Mouse (Mus musculus) frontal cortex, postnatal 25 days (tissue): ENCODE measurements around the gene Slc22a12.

Source experiments
- DNase-seq, 2 experiments: peaks; one replicate each; pipeline ENCODE4 v3.0.0; 2022; ENCODE audit warnings: low spot score in 2 of 2

Gene Slc22a12

DNA sequence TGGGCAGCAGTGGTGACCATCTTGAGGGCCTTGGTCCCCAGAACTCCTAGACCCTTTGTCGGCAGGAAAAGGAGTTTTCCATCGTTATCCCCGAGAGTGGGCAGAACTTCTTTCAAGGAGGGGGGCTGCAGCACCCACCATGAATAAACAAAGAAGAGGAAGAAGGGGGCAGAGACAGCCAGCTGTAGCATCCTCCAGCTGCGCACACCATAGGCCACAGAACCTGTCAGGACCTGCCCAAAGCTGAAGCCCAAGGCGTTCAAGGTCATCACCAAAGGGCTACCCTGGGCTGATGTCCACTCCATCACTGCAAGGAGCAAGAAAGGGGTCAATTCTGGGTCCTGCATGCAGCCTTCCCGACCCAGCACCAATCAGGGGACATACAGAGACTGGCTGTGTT is 2.6 kb downstream of the Slc22a12 start:
- no peak for DNase-seq

DNA sequence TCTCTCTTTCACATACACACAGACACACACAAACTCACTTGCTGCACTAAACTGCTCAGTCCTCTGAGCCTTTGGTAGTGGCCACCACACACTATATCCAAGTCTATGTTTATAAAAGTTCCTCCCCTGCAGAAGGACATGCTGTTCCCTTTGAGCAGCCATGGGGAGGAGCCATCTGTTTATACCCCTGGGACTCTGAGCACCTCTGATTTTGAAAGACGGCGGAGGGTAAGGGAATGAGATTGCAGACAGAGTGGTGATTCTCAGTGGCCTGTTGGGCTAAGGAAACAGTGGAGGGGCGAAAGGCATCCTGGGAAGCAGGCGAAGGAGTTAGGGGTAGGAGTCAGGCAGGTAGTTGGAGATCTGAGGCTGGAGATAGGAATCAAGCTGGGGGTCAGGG is 3.2 kb downstream of the Slc22a12 start:
- no peak for DNase-seq

DNA sequence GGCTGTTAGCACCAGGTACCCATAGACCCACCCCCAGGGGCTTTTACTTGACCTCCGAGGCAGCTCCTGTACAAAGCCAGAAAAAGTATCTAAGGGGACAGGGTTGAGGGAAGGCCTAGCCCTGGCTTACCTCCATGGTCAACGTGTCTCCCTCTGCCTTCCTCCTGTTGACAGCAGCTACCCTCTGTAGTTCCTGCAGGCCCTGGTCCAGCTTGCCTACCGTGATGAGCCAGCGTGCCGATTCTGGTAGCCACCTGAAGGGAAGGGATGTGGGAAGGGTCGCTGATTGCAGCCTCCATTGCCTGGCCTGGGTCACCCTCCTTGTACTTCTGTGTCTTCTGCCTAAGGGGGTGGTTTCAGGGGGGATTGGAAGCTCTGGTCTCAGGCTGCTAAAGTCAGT is 4.3 kb downstream of the Slc22a12 start:
- no peak for DNase-seq

DNA sequence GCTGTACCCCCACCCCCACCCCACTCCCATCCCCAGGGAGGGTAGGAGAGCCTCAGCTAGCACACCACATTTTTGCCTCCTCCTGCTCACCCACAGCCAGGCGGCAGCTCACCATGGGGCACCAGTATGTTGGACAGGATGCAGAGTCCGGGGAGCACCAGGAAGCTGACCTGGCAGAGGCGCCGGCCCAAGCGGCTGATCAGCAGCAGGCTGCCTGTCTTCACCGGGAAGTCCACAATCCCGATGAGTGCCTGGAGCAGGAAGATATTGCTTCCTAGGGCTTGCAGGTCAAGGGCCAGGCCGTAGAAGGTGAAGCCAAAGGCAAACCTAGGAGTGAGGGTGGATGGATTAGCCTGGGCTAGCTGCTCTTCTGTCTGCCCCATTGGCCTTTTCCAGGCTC is 5.3 kb downstream of the Slc22a12 start:
- DNase-seq = no peak

DNA sequence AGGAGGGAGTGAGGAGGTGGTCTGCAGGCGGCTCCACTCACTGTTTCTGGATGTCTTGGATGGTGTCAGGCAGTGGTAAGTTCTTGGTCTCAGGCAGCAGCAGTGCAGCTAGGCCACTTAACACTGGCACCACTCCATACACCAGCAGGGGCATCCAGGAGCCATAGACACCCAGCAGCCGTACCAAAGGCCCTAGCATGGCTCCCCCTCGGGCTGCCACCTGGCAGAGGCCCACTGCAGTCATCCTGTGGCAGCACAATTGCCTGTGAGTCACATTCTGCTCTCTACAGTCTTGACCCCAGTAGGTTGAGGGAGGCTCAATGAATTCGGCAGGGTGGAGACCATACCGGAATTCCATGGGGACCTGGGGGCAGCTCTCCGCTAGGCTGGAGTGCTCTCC is 6.1 kb downstream of the Slc22a12 start:
- DNase-seq = no peak

DNA sequence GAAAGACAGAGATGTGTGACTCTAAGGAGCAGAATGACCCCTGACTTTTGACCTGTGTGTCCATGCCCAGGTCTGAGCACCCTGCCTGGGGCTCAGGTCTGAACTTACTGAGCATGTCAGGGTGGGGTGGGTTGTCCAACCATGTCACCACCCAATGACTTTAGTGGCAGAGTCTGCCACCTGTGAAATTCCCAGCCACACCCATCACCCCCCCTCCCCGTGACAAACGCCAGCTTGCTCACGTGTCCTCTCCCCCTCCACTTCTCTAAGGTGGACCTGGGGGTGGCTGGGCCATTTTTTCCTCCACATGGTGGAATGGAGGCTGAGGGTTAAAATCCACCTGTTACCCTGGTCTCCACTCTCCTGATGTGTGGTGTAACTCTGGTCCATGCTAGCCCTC is 6.6 kb downstream of the Slc22a12 start:
- no peak for DNase-seq

DNA sequence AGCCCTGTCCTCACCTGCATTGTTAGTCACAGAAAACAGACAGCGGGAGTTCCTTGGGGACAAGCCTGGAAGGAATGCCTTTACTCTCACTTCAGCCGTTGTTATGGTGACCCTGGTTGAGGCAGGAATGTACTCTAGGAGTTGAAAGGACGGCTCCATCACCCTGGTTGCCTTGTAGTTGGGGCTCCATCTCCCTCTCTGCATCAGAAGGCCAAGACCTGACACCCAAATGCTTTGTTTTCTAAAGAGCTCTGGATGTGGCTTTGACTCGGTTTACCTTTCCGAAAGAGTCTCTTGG is 8.8 kb downstream of the Slc22a12 start:
- no peak for DNase-seq

DNA sequence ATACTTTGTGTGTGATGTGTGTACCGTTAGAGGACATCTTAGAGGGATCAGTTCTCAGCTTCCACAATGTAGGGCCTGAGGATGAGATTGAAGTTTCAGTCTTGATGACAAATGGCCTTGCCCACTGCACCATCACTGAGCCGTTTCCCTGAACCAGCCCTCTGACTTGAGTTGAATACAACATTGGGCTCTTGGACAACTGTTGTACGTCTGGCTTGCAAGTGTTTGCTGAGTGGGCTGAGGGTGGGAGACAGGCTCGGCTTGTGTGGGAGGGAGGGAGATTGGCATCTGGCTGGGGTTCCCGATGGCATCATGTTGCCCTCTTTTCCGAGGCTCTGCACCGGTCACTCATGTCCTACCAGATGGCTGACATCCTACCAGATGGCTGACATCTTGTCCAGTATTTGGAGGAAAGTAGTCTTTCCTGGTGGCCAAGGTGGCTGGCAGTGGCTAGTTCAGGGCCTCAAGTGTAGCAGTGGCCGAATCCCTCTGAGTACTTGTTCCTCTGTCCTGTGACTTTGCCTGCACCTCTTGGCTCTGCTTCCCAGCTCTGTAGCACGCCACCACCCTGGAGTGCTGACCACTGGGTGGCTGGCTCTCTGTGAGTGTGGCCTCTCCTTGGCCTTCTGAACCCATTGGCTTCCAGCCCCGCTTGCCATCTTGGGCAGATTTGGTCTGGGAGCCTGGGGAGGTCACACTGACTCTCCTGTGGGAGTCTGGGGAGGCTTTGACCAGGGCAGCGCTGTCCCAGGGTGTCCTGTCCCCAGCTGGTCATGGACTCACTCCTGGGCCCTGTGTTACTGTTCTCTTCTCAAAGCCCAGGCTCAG is 9.3 kb downstream of the Slc22a12 start:
- DNase-seq = no peak

DNA sequence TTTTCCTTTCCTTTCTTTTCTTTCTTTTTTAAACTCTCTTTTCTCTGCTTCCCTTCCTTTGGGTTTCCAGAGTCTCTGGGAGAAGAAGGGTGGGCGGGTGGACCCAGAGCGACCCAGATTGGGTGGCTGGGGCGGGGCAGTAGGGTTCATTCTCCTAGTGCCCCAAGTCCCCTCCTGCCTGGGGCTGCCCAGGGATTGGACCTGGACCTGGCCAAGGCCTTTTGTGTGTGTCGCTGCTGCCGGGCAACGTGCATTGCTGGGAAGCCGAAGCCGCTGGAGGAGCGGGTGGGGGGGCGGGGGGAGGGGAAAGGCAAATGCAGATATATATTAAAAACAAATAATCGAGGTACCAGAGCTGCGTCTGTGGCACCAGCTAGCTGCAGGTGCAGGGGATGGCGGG is 10.2 kb downstream of the Slc22a12 start:
- no peak for DNase-seq

DNA sequence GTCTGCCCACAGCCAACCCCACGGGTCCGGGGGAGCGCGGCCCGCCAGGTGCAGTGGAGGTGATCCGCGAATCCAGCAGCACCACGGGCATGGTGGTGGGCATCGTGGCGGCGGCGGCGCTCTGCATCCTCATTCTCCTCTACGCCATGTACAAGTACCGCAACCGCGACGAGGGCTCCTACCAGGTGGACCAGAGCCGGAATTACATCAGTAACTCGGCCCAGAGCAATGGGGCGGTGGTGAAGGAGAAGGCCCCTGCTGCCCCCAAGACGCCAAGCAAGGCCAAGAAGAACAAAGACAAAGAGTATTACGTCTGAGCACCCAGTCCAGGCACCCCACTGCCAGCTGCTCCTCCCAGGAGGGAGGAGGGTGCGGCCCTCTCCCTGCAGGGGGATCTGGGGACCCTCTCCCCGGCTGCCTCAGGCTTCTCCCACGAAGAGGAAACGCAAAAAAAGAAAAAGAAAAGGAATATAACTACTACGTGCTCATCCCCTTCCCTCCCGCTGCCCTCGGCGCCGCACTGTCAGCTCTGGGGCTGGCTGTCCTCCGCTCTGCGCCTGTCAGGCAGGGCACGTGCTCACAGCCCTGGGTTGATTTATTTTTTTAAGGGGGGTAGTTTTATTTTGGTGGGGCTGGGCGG is 10.9 kb downstream of the Slc22a12 start:
- no peak for DNase-seq

DNA sequence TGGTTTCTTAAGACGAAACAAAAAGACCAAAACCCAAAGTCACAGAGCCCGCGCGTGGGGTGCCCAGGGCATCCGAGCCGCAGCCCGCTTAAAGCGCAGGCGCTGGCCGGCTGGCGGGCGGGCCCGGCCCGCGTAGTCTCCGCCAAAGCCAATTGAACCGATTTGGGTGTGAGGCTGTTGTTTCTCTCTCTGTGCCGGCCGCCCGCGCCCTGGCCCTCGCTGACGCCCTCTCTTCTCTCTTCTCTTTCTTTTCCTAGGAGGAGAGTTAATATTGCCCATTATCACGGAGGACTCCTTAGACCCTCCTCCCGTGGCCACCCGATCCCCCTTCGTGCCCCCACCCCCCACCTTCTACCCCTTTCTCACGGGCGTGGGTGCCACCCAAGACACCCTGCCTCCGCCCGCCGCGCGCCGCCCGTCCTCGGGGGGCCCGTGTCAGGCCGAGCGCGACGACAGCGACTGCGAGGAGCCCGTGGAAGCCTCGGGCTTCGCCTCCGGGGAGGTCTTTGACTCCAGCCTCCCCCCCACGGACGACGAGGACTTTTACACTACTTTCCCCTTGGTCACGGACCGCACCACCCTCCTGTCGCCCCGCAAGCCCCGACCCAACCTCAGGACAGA is 11.7 kb downstream of the Slc22a12 start:
- DNase-seq = no peak

DNA sequence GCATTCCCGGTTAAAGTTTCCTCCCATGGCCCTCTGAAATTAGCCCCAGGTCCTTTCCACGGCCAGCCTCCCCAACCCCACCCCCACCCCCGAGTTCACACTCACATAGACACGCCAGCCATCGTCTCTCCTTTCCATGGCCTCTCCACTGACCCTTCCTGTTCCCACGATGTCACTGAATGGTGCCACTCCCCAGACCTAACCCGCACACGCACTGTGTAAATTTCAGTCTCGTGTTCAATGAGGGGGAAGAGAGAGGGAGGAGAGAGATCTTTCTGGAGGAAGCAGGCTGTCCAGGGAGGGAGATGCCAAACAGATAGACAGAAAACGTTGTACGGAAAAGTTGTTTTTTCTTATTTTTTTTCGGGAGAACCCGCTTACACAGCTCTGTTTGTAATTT is 12.5 kb downstream of the Slc22a12 start:
- no peak for DNase-seq

DNA sequence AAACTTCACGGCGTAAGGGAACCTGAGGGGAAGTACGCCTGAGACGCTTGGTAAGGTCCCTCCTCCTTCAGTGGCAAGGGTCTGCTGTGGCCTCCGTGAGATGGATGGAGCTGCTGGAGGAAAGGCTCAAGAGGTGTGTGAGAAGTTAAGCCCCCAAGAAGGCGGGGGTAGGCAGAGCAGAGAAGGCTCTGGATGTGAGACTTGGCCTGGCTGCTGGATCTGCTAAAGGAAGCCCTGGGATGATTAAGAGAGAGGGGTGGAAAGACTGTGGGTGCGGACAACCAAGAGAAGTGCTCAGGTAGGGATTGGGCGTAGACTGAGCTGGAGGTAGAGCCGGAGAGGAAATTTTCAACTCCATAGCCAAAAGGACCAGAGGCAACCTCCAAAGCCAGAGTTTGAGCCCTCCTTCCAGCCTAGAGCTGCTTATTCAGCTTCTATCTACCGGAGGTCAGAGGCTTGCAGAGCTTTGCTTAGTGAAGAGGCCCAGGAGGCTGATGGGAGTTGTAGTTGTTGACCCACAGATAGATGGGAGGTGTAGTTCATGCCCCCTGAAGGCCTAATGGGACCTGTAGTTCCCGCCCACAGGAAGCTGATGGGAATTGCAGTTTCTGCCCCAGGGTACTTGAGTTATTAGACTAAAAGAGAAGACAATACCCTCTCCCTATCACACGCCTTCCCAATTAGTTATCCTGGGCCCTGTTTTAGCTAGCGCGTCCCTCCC is 13.4 kb downstream of the Slc22a12 start:
- no peak for DNase-seq

DNA sequence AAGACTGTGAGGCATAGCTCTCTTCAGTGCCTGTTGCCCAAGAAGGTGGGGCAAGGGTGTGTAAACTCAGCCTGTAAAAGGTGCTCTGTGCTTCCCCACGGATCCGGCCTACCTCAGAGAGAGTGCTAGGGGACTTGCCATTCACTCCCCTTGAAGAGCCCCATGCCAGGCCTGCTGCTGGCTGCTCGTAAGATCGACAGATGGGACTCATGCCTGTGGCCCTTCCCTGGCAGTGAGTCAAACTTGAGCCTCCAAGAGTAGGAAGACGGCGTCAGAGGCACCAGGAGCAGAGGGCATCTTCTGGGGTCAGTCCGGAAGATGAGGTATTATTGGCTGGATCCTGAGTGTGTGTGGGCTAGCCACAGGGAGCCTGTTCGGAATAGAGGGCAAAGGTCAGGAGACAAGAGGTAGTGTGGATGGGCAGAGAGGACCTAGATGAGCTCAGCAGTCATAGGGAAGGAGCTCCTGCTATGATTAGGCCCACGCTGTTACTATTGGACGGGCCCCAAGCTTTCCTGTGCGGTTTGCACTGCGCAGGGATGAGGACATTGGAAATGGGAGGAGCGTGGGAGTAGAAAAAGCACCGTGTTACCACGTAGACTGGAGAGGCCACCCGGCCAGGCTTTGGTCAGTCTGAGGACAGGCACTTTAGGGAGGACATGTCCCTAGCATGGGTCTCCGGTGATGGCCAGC is 14.8 kb downstream of the Slc22a12 start:
- no peak for DNase-seq

DNA sequence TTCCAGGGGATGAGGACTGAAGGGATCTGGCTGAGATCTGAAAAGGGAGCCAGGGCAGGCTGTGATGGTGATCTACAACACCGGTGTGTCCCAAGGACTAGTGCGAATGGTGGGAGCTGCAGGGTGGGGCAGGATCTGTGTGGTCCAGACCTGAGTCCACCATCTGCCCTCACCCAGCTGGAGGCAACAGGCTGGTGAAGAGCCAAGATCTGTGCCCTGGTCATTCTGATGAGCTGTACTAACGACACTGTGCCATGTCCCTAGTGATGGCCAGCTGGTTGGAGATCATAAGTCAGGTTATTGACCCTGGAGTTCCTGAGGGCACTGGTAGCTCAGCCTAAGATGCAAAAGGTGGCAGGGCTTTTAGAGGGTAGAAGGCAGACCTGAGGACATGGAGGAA is 15.4 kb downstream of the Slc22a12 start:
- DNase-seq = no peak

DNA sequence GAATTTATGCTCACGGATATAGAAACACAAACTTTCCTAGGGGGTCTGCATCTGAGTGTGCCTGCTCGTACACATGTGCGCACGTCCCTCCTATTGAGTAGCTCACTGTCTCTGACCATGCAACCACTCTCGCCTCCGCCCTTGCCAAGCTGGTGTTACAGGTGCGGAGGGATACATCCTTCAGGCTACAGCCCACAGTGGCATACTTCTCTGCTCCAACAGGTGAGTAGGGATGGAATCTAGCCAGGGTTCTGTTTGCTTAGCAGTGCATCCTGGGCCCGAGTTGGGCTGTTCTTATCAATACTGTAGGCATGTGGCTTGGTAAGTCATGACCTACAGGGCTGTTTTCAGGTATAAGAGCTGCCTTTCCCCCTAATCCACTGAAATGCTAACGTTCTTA is 16.8 kb downstream of the Slc22a12 start:
- DNase-seq = no peak

DNA sequence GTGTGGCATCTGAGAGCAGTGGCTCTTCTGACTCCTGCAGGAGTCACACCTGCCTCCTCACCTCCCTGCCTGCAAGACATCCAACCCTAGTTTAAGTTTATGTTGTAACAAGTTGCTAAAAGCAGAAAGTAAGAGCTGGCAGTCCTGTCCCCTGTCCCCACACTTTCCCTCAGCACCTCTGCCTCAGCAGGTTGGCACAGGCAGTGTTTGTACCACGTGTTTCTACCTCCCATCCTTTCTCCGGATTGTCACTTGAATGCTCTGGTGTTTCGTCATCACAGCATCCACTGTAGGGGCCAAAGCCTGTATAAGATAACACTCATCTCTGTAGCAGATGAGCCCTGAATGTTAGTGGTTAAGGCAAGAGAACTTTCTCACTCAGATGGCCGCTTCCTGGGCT is 17.8 kb downstream of the Slc22a12 start:
- DNase-seq = no peak

DNA sequence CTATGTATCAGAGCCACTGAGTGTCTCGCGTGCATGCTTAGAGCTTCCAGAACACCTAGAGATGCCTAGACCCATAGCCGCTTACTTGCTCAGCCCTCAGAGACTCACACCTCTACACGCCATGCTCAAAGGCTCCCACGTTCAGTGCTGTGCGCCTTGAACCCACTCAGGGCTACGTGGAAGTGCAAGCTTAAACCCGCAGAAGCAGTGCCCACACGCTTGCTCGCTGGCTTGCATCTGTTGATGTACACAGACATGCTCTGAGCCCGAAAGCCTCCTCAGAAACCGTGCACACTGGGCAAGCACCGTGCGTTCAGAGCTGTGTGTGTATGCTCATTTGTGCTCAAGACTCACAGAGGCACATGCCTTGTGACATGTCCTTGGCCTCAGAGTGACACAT is 20.5 kb downstream of the Slc22a12 start:
- DNase-seq = no peak

DNA sequence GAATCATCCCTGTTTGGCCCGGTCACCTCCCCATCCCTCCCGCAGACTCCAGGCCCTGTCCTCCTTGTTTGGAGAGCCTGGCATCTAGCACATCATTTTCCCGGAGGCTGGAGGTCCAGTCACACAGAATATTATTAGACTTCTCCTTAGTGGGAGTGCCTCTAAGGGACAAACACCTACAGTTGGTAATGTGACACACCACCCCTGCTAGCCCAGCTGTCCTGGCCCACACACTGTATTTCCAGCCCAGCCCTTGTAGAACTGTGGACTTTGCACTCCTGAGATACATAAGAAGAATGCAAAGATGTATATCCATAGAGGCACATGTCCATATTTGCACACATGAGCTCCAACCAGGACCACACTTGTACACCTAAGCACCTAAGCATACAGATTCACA is 21.2 kb downstream of the Slc22a12 start:
- no peak for DNase-seq

DNA sequence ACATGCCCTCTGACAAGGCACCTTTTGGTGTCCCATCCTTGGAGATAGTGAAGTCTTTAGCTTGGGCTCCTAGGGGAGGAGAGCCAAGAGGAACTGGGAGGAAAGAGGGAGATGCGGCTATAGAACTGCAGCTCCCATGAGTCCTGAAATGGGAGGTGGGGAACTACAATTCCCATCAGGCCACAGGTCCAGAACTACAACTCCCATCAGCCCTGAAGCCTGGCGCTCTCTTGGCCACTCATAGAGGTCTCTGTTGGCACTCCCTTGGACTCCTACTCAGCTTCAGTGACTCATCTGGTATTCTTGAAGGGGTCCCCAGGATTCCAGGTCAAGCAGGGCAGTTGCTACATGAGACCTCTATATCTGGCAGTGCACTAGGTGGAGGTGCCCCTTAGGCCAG is 23.3 kb downstream of the Slc22a12 start:
- no peak for DNase-seq

DNA sequence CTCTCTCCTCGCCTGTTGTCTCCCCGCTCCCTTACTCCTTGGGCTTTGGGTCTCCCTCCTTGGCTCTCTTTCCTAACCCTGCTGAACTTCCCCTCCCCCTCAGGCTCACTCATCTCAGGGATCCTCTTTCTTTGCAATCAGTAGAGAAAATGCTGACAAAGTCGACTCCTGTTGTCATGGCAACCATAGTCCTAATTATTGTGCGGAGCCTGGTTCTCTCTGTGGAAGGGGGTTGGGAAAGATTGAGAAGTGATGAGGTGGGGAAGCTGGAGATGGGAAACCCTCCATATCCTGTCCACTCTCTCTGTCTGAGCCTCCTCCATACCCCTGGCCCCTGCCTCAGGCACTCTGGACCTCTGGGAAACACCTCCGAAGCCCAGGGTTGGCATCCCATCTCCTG is 24.2 kb downstream of the Slc22a12 start:
- DNase-seq = no peak

DNA sequence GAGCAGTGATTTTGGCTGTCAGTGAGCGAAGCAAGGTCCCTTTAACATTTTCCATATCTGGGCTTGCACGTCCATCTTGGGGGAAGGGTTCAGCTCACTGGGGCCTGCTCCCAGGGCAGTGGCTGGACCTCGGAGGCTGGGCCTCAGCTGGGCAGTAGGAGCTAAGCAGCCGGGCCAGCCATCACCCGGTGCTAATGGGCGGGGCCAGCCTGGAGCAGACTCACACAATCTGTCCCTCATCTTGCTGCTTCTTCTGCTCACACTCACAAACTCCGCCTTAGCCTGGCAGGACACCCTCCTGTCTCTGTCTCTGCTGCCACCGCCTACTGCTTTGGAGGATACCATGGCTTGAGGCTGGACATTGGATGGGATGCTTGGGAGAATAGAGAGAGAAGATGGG is 26.7 kb downstream of the Slc22a12 start:
- DNase-seq = no peak
